Mouse (Mus musculus) granulocyte monocyte progenitor cell, adult 5-6 weeks (primary cell): ENCODE data around the gene Syt1. TPM values are rescaled to one million over a fixed set of nuclear protein-coding genes. Genes with fewer than 3 reads are reported as not detected.

Source experiments
- ATAC-seq: replicated peaks from 2 replicates; pipeline ENCODE4 v1.8.0; 2016; ENCODE audit warnings: mild to moderate bottlenecking, moderate TSS enrichment, inconsistent platforms; ENCODE audit not compliant: poor library complexity, severe bottlenecking
- total RNA-seq, 2 experiments: library from RNA; stranded (forward) in 1 of 2; stranded (reverse) in 1 of 2; fragments of 200-712, 200-1000 nt in 1 of 2; fragments of >200 nt in 1 of 2; fragmentation: Nextera tagmentation in 1 of 2; gene quantifications; 2 replicates each; pipeline ENCODE4 v1.2.3; 2014 to 2017

The Syt1 gene
- total RNA-seq, 2 experiments from 2014 or later, result not detected

DNA sequence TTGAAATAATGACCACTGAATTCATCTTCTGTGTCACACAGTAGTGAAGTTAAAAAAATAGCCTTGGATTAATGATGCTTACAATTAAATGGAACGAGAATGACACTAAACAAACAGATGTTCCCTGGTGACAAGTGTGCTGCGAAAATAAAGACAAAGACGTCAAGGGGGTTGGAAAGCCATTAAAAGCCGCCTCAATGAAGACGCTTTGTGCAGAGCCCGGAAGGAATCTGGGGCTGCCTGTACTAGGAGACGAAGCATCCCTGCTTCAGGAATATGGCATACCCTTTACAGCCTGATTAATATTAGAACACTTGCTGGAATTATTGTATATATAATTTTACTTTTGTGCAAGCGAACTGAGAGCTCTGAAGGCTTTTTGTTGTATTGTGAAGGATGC is 234.0 kb downstream of the Syt1 start:
- ATAC-seq, result no peak

DNA sequence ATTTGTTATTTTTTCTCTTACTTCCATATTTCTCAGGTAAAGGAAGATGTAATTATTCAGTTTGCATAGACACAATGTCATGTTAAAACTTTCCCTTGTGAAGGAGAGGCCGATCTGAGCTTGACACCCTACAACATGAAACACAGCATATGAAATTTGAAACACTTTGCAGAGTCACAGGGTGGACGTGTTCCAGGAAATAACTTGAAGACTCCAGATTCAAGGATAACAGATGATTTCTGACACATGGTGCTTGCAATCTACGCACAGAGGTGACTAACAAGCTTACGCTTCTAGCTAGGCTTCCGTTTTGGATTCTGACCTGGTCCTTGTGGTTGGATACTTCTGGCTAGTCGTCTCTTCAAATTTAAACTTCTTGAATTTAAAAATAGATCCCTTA is 239.7 kb downstream of the Syt1 start:
- ATAC-seq, result no peak

DNA sequence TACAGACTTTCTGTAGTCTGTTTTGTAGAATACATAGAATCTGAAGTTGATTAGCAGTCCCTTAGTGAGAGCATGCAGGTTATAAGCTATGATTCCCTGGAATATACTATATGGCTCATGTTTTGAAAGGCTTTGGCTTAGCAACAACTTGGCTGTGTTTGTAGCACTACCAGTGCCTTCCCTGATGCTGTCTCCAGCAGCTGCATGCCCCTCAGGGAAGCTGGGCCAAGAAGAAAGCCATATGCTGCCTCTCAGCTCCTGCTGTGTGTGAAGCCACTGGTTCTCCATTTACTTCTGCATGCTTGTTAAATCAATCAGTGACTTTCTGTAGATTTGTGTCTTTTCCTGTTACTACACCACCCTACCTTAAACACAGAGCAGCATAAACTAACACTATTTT is 245.2 kb downstream of the Syt1 start:
- no peak for ATAC-seq

GRCm38 (mm10) chr10:108763722-108764121 is 247.1 kb downstream of the Syt1 start:
- ATAC-seq, result no peak

DNA sequence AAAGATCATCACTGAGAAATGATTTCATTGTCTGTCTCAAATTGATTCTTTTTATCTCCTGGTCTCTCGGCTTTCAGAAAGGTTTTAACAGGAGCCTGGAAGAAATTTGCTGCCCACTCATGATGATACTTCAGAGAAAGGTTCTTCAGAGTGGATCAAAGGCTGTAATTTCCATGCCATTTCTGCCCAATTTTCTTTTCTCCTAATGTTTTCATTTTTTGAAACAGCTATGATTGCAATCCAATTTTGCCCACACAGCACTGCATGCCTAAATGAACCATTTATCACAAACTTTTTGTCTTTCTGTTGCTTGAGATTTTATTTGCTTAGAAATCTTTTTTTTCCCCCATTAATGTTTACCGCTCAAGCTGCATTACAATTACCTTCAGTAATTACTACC is 257.5 kb downstream of the Syt1 start:
- ATAC-seq, result no peak

DNA sequence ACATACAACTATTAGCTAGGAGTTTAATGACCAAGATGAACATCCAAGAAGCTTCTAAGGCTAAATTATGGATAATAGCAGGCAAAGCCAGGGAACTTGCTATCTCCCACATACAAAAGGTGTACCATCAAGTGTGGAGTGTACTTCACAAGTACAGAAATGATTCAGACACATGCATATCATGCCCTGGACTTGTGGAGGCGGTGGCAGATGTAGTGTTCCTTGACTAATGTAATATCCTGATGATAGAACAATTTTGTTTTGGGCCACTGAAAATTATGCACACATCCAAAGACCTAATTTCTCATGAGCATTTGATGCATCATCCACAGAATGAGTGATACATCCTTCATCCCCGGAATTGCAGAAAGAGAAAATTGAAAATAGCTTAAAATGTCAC is 267.0 kb downstream of the Syt1 start:
- no peak for ATAC-seq

- ATAC-seq, result no peak
Measured at GRCm38 (mm10) chr10:108733982-108734381, 276.8 kb downstream of the Syt1 start.

DNA sequence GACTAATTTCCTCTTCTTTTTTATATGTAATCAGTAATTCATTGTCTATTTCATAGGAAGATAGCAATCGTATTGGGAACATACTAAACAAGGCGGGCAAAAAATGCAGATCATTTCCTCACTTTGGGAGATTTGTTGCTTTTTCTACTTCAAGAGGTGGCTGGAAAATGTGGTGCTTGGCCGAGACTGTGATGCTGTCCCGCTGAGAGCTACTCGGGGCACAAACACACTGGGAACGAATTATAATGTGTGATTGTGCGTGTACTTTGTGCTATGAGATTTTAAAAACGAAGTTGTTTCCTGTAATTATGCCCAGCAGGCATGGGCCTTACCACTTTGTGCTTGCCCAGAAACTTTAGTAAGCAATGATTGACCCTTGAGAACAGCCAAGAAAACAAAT is 281.8 kb downstream of the Syt1 start:
- no peak for ATAC-seq

DNA sequence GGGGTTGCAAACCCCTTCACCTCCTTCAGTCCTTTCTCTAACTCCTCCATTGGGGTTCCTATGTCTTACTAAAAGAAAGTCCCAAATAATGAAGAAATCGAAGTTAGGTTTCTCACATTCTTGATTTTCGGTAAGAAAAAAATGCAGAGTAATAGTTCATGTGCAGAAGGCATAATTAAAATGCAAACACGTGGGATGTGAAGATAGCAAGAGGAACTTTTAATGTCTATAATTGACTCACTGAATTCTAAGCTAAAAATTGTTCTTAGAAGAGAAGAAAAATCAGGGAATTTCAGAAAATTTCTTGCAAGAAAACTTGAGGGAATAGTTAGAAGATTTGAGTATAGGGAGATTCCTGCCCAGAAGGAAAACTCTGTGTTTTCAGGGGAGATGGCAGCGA is 284.4 kb downstream of the Syt1 start:
- no peak for ATAC-seq

DNA sequence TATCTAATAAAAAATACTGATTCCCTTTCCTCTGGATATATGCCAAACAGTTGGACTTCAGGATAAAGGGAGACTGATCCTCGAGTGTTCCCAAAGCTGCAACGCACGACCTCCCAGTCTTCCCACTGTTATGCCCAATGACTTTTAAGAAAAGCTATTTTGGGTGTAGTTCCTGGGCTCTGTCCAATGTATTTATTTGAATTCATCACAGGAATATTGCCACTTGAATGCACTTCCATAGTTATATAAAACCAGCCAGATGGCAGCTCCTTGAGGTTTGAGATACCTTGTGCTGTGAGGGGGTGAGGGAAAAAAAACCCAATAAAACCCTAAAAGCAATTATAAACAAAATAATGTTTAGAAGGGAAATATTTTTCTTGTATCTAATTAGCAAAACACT is 285.9 kb downstream of the Syt1 start:
- no peak for ATAC-seq

GRCm38 (mm10) chr10:108710514-108710913 is 300.3 kb downstream of the Syt1 start:
- ATAC-seq, result no peak

- ATAC-seq, result no peak
Measured at GRCm38 (mm10) chr10:108705658-108706057, 305.1 kb downstream of the Syt1 start.

GRCm38 (mm10) chr10:108701361-108702128 is 309.2 kb downstream of the Syt1 start:
- no peak for ATAC-seq

- no peak for ATAC-seq
Measured at GRCm38 (mm10) chr10:108699946-108700345, 310.8 kb downstream of the Syt1 start, which contains the start of gene Gm5136. Gene Gm5136 (minus strand): TSS chr10:108700160.

DNA sequence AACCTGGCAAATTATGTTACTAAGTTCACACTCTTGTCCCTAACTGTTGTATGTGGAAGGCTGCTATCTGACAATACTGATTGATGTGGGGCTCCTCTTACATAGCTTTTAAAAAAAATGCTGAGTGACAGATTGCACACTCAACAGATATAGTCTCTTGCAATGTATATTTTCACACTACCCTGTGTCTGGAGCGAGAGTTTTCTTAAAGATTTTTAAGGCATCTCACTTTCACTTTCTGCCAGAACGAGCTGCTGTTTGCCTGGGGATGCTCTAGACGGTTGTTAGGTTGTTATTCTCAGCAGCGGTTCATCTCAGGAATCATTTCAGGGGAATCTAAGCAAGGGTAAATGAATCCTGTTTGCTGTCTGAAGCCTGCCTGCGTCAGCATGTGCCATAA is 313.7 kb downstream of the Syt1 start:
- no peak for ATAC-seq

GRCm38 (mm10) chr10:108690954-108691353 is 319.8 kb downstream of the Syt1 start:
- ATAC-seq, result no peak

- ATAC-seq, result no peak
Measured at GRCm38 (mm10) chr10:108686696-108687095, 324.1 kb downstream of the Syt1 start.

GRCm38 (mm10) chr10:108679675-108680390 is 330.9 kb downstream of the Syt1 start:
- no peak for ATAC-seq

DNA sequence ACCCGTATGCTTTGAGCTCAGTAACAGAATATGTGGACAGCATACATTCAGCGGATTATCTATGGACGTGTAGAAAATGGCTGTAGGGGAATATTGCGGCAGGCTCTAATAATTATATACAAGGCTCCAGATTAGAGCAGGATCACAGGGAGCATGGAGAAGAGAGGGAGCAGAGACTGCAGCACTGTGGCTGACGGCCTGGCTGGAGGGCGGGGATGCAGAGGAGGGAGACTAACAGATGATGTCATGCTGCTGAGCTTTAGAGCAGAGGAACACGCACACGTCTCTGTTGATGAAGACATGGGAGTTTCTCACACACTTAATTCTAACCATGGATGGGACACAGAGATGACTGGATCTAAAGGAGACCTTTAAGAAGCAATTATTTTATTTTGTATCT is 333.7 kb downstream of the Syt1 start:
- ATAC-seq, result no peak

DNA sequence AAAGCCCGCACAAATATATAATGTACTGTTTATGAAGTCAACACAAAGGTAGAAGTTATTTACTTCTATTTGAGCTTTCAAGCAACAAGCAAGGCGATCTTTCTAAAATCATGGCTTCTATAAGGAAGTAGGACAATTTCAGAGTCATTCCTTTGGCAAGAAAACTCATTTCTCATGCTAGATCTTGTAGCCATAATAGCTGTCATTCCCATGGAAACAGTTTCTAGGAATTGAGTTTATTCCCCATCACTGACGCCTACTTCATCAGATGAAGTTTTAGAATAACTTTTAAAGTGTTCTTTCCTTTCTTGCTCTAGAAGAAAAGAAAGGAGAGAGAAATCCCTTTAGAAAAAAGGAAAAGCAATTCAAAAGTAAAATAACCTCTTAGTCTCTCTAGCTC is 341.8 kb downstream of the Syt1 start:
- ATAC-seq, result no peak

DNA sequence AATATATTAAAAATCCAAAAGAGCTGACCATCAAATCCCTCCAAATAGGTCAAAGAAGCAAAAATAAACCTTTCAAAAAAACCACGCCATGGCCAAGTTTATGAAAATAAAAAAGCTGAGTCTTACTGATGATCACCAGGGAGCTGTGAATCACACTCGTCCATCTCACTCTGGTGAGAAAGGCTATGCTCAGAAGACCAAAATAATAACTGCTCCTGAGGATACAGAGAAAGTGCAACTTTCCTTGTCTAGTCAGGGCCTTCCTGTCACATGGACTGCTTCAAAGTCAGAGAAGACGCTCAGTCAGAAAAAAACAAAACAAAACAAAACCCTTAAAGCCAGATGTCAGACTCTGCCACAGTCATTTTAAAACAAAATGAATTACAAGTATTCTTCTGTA is 350.5 kb downstream of the Syt1 start:
- no peak for ATAC-seq

DNA sequence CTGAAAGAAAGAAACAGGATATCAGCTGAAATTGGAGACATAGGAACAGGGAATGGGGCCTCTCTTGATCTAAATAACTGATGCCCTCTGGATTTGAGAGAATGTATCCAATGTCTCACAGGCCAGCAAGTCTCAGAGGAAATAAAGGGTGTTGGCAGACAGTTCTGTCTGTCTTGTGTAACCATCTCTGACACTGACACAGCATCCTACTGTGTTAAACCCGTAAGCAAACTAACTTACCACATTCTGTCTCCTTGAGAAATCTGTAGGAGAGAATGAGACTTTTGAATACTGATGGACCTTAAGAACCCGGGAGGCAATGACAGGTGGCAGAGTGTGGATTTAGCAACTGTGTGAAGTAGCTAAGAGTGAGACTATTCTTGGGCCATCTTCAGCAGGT is 352.5 kb downstream of the Syt1 start:
- no peak for ATAC-seq
